Mouse (Mus musculus): ENCODE measurements around the gene Bsg. TPM values are rescaled to one million over a fixed set of nuclear protein-coding genes. Genes with fewer than 3 reads are reported as not detected.

Bsg gene
- polyA plus RNA-seq, 1 experiment from 2014 or later = 591 TPM

- WGBS = 34% methylated on average over 15 of the region's 15 CpGs
- DNase-seq (ENCODE audit: low spot score) = no peak
- Histone ChIP-seq H3K27me3 (replicated peaks; ENCODE audit: low read depth, poor library complexity, severe bottlenecking) (no peaks in the 10 kb centered on the region; the same call in 1 of the 2 replicates), H3K36me3 (replicated peaks) (peaks cover 25% of the 10 kb centered on the region), H3K4me3 (peak overlapping the region; percentile 94), H3K9me3 (no peaks in the 10 kb centered on the region), H3K27ac (replicated peaks) (peak overlapping the region; percentile 96), H3K4me1 (peaks cover 22% of the 10 kb centered on the region)
Measured at GRCm38 (mm10) chr10:79670071-79670888, 34.0 kb upstream of the Bsg start.

- WGBS = 84% methylated on average over 6 of the region's 6 CpGs
- peak overlapping the region; percentile 94 for H3K4me3 ChIP-seq
- H3K27ac ChIP-seq (replicated peaks) = 0 out of 2 replicates have a peak overlapping the region, but pooled peaks have one; percentile 35
Measured at GRCm38 (mm10) chr10:79671396-79672087, 32.7 kb upstream of the Bsg start.

GRCm38 (mm10) chr10:79672088-79672455 lies 32.2 kb upstream of the Bsg start:
- H3K36me3 ChIP-seq (replicated peaks) = peaks cover 37% of the 10 kb centered on the region
- DNase-seq (ENCODE audit: low spot score) = no peak
- H3K9me3 ChIP-seq = no peaks in the 10 kb centered on the region
- 0 out of 2 replicates have a peak overlapping the region, but pooled peaks have one; percentile 2 for H3K4me3 ChIP-seq
- no peaks in the 10 kb centered on the region for H3K27me3 ChIP-seq (replicated peaks; ENCODE audit: low read depth, poor library complexity, severe bottlenecking)
- peaks cover 34% of the 10 kb centered on the region for H3K4me1 ChIP-seq
- H3K27ac ChIP-seq (replicated peaks) = no peak overlapping the region
- 69% methylated on average over 3 of the region's 3 CpGs for WGBS

More at GRCm38 (mm10) chr10:79671396-79672087, 32.7 kb upstream of the Bsg start:
- Histone ChIP-seq H3K4me1 (peaks cover 34% of the 10 kb centered on the region), H3K27me3 (replicated peaks; ENCODE audit: low read depth, poor library complexity, severe bottlenecking) (no peaks in the 10 kb centered on the region), H3K36me3 (replicated peaks) (peaks cover 37% of the 10 kb centered on the region), H3K9me3 (no peaks in the 10 kb centered on the region)
- DNase-seq (ENCODE audit: low spot score) = no peak

GRCm38 (mm10) chr10:79673054-79673453 lies 31.2 kb upstream of the Bsg start:
- H3K27ac ChIP-seq (replicated peaks) = no peak overlapping the region
- no peak for DNase-seq (ENCODE audit: low spot score)
- WGBS = 89% methylated on average over 3 of the region's 3 CpGs
- no peak overlapping the region for H3K4me3 ChIP-seq
- H3K36me3 ChIP-seq (replicated peaks) = peaks cover 37% of the 10 kb centered on the region
- no peaks in the 10 kb centered on the region for H3K27me3 ChIP-seq (replicated peaks; ENCODE audit: low read depth, poor library complexity, severe bottlenecking)
- H3K4me1 ChIP-seq = peaks cover 34% of the 10 kb centered on the region
- H3K9me3 ChIP-seq = no peaks in the 10 kb centered on the region

GRCm38 (mm10) chr10:79675346-79676035 lies 28.8 kb upstream of the Bsg start:
- H3K4me3 ChIP-seq = no peak overlapping the region
- no peaks in the 10 kb centered on the region for H3K9me3 ChIP-seq
- H3K36me3 ChIP-seq (replicated peaks) = peaks cover 37% of the 10 kb centered on the region
- peak overlapping the region; percentile 14; the same call in 1 of the 2 replicates for H3K27ac ChIP-seq (replicated peaks)
- H3K27me3 ChIP-seq (replicated peaks; ENCODE audit: low read depth, poor library complexity, severe bottlenecking) = no peaks in the 10 kb centered on the region
- H3K4me1 ChIP-seq = peaks cover 29% of the 10 kb centered on the region
- DNase-seq (ENCODE audit: low spot score) = peak; percentile 33
- WGBS = 52% methylated on average over 44 of the region's 44 CpGs

GRCm38 (mm10) chr10:79680606-79681495 lies 23.4 kb upstream of the Bsg start:
- DNase-seq (ENCODE audit: low spot score) = no peak
- H3K9me3 ChIP-seq = no peaks in the 10 kb centered on the region
- 37% methylated on average over 11 of the region's 11 CpGs for whole genome bisulfite sequencing
- no peaks in the 10 kb centered on the region for H3K27me3 ChIP-seq (replicated peaks; ENCODE audit: low read depth, poor library complexity, severe bottlenecking)
- H3K27ac ChIP-seq (replicated peaks) = peak overlapping the region; percentile 82
- peaks cover 30% of the 10 kb centered on the region for H3K36me3 ChIP-seq (replicated peaks)
- peak overlapping the region; percentile 67 for H3K4me3 ChIP-seq
- peaks cover 32% of the 10 kb centered on the region for H3K4me1 ChIP-seq

- Histone ChIP-seq H3K4me3 (peak within 1 kb of the TSS; percentile 67), H3K4me1 (peaks cover 26% of the 10 kb centered on the region), H3K36me3 (replicated peaks) (peaks cover 33% of the 10 kb centered on the region), H3K27me3 (replicated peaks; ENCODE audit: low read depth, poor library complexity, severe bottlenecking) (no peaks in the 10 kb centered on the region), H3K27ac (replicated peaks) (peak within 1 kb of the TSS; percentile 82), H3K9me3 (no peaks in the 10 kb centered on the region)
- peak; percentile 100 for DNase-seq (ENCODE audit: low spot score)
- under 1% methylated on average over 84 of the region's 84 CpGs for WGBS
Measured at GRCm38 (mm10) chr10:79681591-79682245, 22.6 kb upstream of the Bsg start, which contains the start of gene Cdc34. Cdc34 (plus strand) TSS chr10:79682195.

- WGBS = 0% methylated on average over 10 of the region's 10 CpGs
- H3K4me1 ChIP-seq = peaks cover 26% of the 10 kb centered on the region
- no peaks in the 10 kb centered on the region for H3K27me3 ChIP-seq (replicated peaks; ENCODE audit: low read depth, poor library complexity, severe bottlenecking)
- peaks cover 41% of the 10 kb centered on the region for H3K36me3 ChIP-seq (replicated peaks)
- DNase-seq (ENCODE audit: low spot score) = no peak
- H3K4me3 ChIP-seq = peak overlapping the region; percentile 67
- no peaks in the 10 kb centered on the region for H3K9me3 ChIP-seq
- peak overlapping the region; percentile 82 for H3K27ac ChIP-seq (replicated peaks)
Measured at GRCm38 (mm10) chr10:79682551-79682915, 21.8 kb upstream of the Bsg start.

- Histone ChIP-seq H3K4me3 (peak overlapping the region; percentile 67), H3K9me3 (no peaks in the 10 kb centered on the region), H3K36me3 (replicated peaks) (peaks cover 46% of the 10 kb centered on the region), H3K27ac (replicated peaks) (peak overlapping the region; percentile 82), H3K27me3 (replicated peaks; ENCODE audit: low read depth, poor library complexity, severe bottlenecking) (no peaks in the 10 kb centered on the region), H3K4me1 (peaks cover 26% of the 10 kb centered on the region)
- DNase-seq (ENCODE audit: low spot score) = peak; percentile 76
- WGBS = 5% methylated on average over 10 of the region's 10 CpGs
Measured at GRCm38 (mm10) chr10:79682916-79683582, 21.2 kb upstream of the Bsg start.

GRCm38 (mm10) chr10:79683726-79684640 lies 20.3 kb upstream of the Bsg start:
- Histone ChIP-seq H3K27me3 (replicated peaks; ENCODE audit: low read depth, poor library complexity, severe bottlenecking) (no peaks in the 10 kb centered on the region), H3K36me3 (replicated peaks) (peaks cover 55% of the 10 kb centered on the region), H3K27ac (replicated peaks) (peak overlapping the region; percentile 82; the same call in 1 of the 2 replicates), H3K9me3 (no peaks in the 10 kb centered on the region), H3K4me1 (peaks cover 26% of the 10 kb centered on the region), H3K4me3 (peak overlapping the region; percentile 67)
- WGBS = 87% methylated on average over 6 of the region's 6 CpGs
- no peak for DNase-seq (ENCODE audit: low spot score)

Data from embryonic facial prominence, embryonic 10.5 days (tissue).